Mouse (Mus musculus) liver, embryonic 11.5 days (tissue): ENCODE data around the gene Wdr24. TPM values are rescaled to one million over a fixed set of nuclear protein-coding genes. Genes with fewer than 3 reads are reported as not detected.

ENCODE experiments used
- ATAC-seq: fragments of 200-750 bp; cut with Nextera tagmentation; replicated peaks from 2 replicates; pipeline ENCODE4 v1.8.0; 2017; ENCODE audit warnings: moderate number of reproducible peaks, mild to moderate bottlenecking, moderate TSS enrichment, moderate library complexity; ENCODE audit not compliant: low FRiP score
- DNase-seq: peaks from one replicate; pipeline ENCODE4 v3.0.0-alpha.2; 2017; ENCODE audit warnings: low spot score
- H3K27ac ChIP-seq: fragments of 300-500 bp; sonication (generic); 2 replicates; pipeline ENCODE4 v1.5.1; 2014; ENCODE audit warnings: mild to moderate bottlenecking, low read depth, low read length, control low read depth
- H3K27me3 ChIP-seq: fragments of 300-500 bp; sonication (generic); replicated peaks from 2 replicates; pipeline ENCODE4 v1.6.1; 2014; ENCODE audit warnings: low read length, mixed read lengths; ENCODE audit not compliant: control insufficient read depth, insufficient read depth
- H3K36me3 ChIP-seq: fragments of 300-500 bp; sonication (generic); 2 replicates; pipeline ENCODE4 v1.6.1; 2014; ENCODE audit warnings: mild to moderate bottlenecking, low read length, moderate library complexity, mixed read lengths; ENCODE audit not compliant: control insufficient read depth, insufficient read depth
- H3K4me1 ChIP-seq: fragments of 300-500 bp; sonication (generic); replicated peaks from 2 replicates; pipeline ENCODE4 v1.6.1; 2014; ENCODE audit warnings: low read length, mixed read lengths; ENCODE audit not compliant: control insufficient read depth, insufficient read depth
- H3K4me2 ChIP-seq: fragments of 300-500 bp; sonication (generic); 2 replicates; pipeline ENCODE4 v1.6.1; 2014; ENCODE audit warnings: mild to moderate bottlenecking, control low read depth, moderate library complexity
- H3K4me3 ChIP-seq: fragments of 300-500 bp; sonication (generic); 2 replicates; pipeline ENCODE4 v1.5.1; 2014; ENCODE audit warnings: low read depth, low read length, control low read depth
- H3K9ac ChIP-seq: fragments of 300-500 bp; sonication (generic); 2 replicates; pipeline ENCODE4 v1.6.1; 2014; ENCODE audit warnings: low read depth, low read length, control low read depth
- H3K9me3 ChIP-seq: fragments of 300-500 bp; sonication (generic); 2 replicates; pipeline ENCODE4 v1.6.1; 2016; ENCODE audit warnings: low read length, inconsistent platforms, mixed read lengths; ENCODE audit not compliant: control insufficient read depth
- WGBS: fragments of 180-500 bp; shearing (Covaris S2); extraction: QIAGEN DNeasy Blood & Tissue Kit; methylation state at CpG from one replicate; pipeline ENCODE4 v1.1.7; 2014; 5-methylcytosine and 5-hydroxymethylcytosine counted together
- polyA plus RNA-seq: library from polyadenylated mRNA; unstranded; fragments of >200 nt; fragmentation: Nextera tagmentation; extraction: Ambion mirVana; gene quantifications from 2 replicates; pipeline ENCODE4 v1.2.1, GENCODE M21; 2014

Wdr24 gene
- polyA plus RNA-seq, 1 experiment from 2014 or later = 29.8 TPM

DNA sequence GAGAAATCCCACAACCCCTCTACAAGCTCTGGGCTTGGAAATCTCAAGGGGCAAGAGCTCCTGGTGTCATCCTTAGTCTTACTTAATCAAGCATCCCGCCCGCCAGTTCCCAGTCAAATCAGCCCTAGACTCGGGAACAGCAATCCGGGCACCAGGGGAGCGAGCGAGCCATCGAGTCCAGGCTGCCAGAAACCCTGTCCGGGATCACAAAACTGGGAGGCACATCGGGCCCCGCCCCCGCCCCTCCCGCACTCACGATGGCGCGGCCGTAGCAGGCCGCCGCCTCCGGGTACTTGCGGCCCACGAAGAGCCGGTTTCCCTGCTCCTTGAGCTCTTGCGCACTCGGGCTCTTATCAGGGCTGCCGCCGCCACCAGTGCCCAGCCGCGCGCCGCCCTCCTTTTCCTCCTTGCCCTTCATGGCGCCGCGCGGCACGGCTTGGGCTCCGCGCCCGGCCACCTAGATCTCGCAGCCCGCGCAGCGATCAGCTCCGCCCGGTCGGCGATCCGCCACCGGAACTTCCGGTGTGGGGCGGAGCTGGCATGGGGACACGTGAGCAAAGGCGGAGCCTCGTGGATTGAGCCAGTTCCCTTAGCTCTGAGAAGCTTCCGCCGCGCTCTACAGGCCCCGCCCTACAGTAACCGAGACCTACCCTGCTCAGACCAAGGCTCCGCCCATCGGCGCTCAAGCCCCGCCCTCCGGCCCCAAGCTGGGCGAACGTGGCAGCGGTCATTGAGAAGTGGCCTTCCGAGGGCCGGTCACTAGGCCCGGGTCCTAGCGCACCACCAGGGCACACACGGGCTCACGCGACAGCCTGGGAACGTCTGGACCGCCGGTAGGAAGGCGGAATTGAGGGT is 9.2 kb downstream of the Wdr24 start:
- peaks cover 35% of the 10 kb centered on the region for H3K36me3 ChIP-seq
- H3K9ac ChIP-seq = peak overlapping the region; percentile 88
- peak; percentile 99 for DNase-seq
- under 1% methylated on average over 77 of the region's 77 CpGs for WGBS
- peaks cover 62% of the 10 kb centered on the region for H3K4me1 ChIP-seq
- H3K4me3 ChIP-seq = peak overlapping the region; percentile 85
- H3K27me3 ChIP-seq = no peaks in the 10 kb centered on the region
- peak overlapping the region; percentile 99 for H3K4me2 ChIP-seq
- peak overlapping the region; percentile 97 for H3K27ac ChIP-seq
- H3K9me3 ChIP-seq = no peaks in the 10 kb centered on the region
- ATAC-seq = peak; percentile 90

DNA sequence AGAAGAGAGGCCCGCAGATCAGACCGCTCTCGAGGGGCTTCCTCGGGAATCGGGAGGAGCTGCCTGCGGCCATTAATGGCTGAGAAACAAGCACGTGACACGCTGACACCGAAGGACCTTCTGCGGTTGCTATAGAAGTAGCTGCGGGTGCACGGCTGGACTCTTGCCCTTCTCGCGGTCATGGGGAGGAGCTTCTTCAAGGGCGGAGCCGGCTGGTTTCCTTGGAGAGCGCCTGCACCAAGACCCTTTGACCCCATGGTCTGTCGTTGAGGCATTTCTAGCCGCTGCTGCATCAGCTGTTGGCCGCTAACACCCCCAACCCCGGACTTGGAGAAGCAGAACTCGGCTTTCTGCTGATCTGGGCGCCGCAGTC is 9.8 kb downstream of the Wdr24 start, which contains the start of gene Stub1:
Stub1 (minus strand) TSS at position 114 of the 373 bp plus-strand sequence.
- peaks cover 32% of the 10 kb centered on the region for H3K36me3 ChIP-seq
- peaks cover 64% of the 10 kb centered on the region for H3K4me1 ChIP-seq
- peak within 1 kb of the TSS; percentile 97 for H3K27ac ChIP-seq
- WGBS = under 1% methylated on average over 24 of the region's 24 CpGs
- peak within 1 kb of the TSS; percentile 85 for H3K4me3 ChIP-seq
- H3K27me3 ChIP-seq = no peaks in the 10 kb centered on the region
- H3K9ac ChIP-seq = peak within 1 kb of the TSS; percentile 88
- H3K9me3 ChIP-seq = no peaks in the 10 kb centered on the region
- no peak for DNase-seq
- peak; percentile 50 for ATAC-seq
- peak within 1 kb of the TSS; percentile 99 for H3K4me2 ChIP-seq

DNA sequence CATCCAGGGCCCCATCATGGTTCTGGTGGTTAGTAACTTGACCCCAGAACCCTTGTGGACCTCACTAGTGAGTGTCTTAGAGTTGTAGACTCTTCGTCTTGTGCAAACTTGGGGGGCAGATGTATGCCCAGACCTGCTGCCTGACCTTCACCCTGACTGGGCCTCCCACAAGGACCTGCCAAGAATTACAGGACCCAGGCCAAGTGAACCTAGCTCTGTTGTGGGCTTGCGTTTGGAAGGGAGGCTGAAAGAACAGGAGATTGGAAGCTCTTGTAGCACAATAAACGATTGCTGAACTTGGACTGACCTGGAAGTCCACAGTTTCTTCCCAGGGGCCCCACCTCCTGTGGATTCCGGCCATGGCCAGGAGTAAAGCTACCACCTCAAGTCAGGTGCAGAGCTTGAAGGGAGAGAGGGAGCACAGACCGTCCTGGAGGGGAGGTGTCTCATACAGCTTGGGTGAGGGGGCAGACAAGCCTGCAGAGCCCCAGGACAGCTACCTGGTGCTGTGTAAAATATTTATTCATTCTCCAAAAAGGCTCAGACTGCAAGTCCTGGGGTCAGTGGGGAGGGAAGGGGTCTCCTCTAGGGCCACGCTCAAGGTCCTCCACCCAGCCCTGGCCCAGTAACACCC is 10.7 kb downstream of the Wdr24 start:
- DNase-seq = no peak
- Histone ChIP-seq H3K27ac (peak overlapping the region; percentile 97), H3K4me3 (peak overlapping the region; percentile 85), H3K9ac (peak overlapping the region; percentile 88), H3K27me3 (no peaks in the 10 kb centered on the region), H3K9me3 (no peaks in the 10 kb centered on the region), H3K4me1 (peaks cover 61% of the 10 kb centered on the region), H3K4me2 (peak overlapping the region; percentile 99), H3K36me3 (peaks cover 33% of the 10 kb centered on the region)
- WGBS = 42% methylated on average over 6 of the region's 6 CpGs
- ATAC-seq = no peak

DNA sequence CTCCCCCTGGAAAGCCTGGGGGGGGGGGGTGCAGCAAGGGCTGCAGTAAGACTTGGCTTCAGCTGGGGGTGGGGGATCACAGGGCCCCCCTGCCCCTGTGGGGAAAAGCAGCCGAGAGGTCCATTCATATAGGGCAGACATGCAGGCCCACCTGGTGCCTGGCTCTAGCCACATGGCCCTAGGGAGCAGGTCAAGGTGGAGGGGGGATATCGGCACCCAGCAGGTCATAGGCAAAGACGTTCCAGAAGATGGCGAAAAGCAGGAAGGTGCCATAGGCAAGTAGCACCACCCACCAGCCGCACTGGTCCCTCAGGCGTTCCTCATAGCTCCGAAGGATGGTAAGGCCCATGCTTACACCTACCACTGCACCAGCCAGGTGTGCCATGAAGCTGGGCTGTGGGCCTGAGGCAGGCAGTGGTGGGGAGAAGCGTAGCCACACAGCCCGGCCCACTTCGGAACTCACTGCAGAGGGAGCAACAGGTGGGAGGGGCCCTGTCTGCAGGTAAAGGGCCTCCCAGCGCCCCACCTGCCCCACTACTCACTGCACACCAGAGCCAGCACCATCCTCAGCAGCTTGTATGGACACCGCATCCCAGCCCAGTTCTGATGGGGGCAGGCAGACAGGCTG is 11.3 kb downstream of the Wdr24 start:
- WGBS = 91% methylated on average over 12 of the region's 12 CpGs
- Histone ChIP-seq H3K9me3 (no peaks in the 10 kb centered on the region), H3K4me2 (peak overlapping the region; percentile 99), H3K27ac (no peak overlapping the region), H3K4me3 (peak overlapping the region; percentile 85), H3K4me1 (peaks cover 60% of the 10 kb centered on the region), H3K27me3 (no peaks in the 10 kb centered on the region), H3K9ac (peak overlapping the region; percentile 88), H3K36me3 (peaks cover 38% of the 10 kb centered on the region)
- no peak for ATAC-seq
- DNase-seq = no peak

DNA sequence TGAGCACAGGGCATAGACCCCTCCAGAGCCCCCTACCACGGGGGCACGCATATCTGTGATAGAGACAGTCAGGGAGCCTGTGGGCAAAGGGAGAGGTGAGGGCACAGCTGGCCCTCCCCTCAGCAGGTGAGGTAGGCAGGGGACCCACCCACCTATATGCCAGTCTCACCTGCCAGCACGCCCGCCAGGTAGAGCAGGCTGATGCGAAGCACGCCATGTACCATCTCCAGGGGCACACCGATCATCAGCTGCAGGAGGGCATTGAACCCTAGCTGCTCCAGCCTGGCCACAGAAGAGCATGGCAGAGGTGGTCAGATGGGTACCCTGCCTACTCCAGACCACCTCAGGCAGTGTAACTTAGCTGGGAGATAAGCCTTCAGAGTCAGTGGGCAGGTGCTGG is 11.9 kb downstream of the Wdr24 start:
- peak overlapping the region; percentile 99; the same call in 1 of the 2 replicates for H3K4me2 ChIP-seq
- no peak overlapping the region for H3K9ac ChIP-seq
- WGBS = 92% methylated on average over 7 of the region's 7 CpGs

DNA sequence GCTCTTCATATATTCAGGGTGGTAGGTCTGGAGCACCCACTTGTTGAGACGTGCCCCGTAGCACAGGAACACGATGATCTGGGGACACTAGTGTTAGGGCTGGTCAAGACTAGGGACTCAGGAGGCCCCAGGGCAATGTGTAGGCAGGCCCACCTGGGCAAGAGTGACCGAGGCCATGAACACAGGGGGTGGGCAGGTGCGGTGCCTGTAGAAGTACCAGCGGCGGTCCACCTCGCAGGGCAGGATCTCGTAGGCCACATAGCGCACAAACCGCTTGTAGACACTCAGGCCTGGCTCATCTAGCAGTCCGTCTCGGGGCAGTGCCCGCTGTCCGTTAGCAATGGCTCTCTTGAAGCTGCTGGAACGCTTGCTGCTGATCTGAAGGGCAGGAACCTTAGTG is 12.4 kb downstream of the Wdr24 start:
- DNase-seq (no peak), ATAC-seq (no peak)
- no peak overlapping the region for H3K27ac ChIP-seq
- peaks cover 51% of the 10 kb centered on the region for H3K4me1 ChIP-seq
- H3K9me3 ChIP-seq = no peaks in the 10 kb centered on the region
- no peak overlapping the region for H3K9ac ChIP-seq
- peaks cover 36% of the 10 kb centered on the region for H3K36me3 ChIP-seq
- no peak overlapping the region; the same call in none of the 2 replicates for H3K4me2 ChIP-seq
- WGBS = 93% methylated on average over 16 of the region's 16 CpGs
- no peaks in the 10 kb centered on the region for H3K27me3 ChIP-seq
- H3K4me3 ChIP-seq = no peak overlapping the region; the same call in 1 of the 2 replicates

More for the DNA sequence above, 11.9 kb downstream of the Wdr24 start:
- no peak for ATAC-seq
- Histone ChIP-seq H3K9me3 (no peaks in the 10 kb centered on the region), H3K4me1 (peaks cover 54% of the 10 kb centered on the region), H3K27me3 (no peaks in the 10 kb centered on the region), H3K36me3 (peaks cover 36% of the 10 kb centered on the region), H3K27ac (no peak overlapping the region), H3K4me3 (no peak overlapping the region)
- no peak for DNase-seq

DNA sequence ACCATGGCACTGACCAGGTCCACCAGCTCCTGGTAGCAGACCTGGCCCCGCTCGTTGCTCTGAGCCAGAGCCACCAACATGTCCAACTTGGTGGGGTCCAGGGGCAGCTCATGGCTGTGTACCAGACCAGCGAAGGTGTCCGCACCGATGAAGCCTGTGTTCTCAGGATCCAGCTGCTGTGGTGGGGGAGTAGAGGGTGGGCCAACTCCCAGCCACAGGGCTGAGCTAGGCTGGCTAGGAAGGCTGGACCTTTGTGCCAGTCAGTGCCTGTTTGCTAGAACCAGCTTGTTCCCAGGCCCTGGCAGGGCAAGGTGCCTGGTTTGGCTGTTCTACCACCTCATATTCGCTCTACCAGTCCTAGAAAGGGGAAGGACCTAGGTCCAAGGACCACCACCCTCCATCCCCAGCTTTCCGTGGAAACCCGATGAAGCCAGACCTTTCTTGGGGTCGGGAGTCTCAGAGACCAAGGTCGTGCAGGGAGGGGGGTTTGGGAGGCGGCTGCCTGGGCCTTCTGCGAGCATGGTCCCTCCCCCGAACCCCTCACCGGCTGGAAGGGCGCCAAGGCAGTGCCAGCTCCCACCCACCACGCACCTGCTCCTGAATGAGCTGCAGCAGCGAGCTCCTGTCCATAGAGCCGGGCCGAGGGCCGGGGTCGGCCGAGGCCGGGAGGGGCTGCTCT is 13.1 kb downstream of the Wdr24 start:
- H3K27me3 ChIP-seq = no peaks in the 10 kb centered on the region
- peak overlapping the region; percentile 40 for H3K4me3 ChIP-seq
- DNase-seq (no peak), ATAC-seq (no peak)
- H3K9me3 ChIP-seq = no peaks in the 10 kb centered on the region
- peaks cover 36% of the 10 kb centered on the region for H3K36me3 ChIP-seq
- peak overlapping the region; percentile 77 for H3K4me2 ChIP-seq
- WGBS = 24% methylated on average over 23 of the region's 23 CpGs
- peaks cover 44% of the 10 kb centered on the region for H3K4me1 ChIP-seq
- peak overlapping the region; percentile 58 for H3K9ac ChIP-seq
- peak overlapping the region; percentile 8; the same call in 1 of the 2 replicates for H3K27ac ChIP-seq

DNA sequence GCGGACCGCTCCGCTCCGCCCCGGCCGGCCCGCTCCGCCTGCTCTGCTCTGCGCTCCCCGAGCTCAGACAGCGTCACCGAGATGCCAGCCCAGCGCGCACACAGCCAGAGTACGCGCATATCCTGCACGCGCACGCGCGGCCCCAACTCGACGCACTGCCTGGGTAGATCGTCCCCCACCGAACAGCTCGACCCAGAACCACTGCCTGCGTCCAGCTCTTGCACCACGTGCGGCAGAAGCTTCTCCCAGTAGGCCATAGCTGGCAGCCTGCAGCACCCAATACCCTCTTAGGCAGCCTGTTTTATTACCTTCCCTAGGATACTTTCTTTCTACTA is 13.6 kb downstream of the Wdr24 start, which contains the start of gene Rhbdl1:
Rhbdl1 (minus strand) TSS at position 220 of the 335 bp plus-strand sequence.
- WGBS = 7% methylated on average over 29 of the region's 29 CpGs
- peak within 1 kb of the TSS; percentile 8; the same call in 1 of the 2 replicates for H3K27ac ChIP-seq
- no peaks in the 10 kb centered on the region for H3K27me3 ChIP-seq
- no peaks in the 10 kb centered on the region for H3K9me3 ChIP-seq
- DNase-seq = peak; percentile 71
- peak within 1 kb of the TSS; percentile 58 for H3K9ac ChIP-seq
- peak within 1 kb of the TSS; percentile 77 for H3K4me2 ChIP-seq
- H3K4me3 ChIP-seq = peak within 1 kb of the TSS; percentile 40
- peaks cover 39% of the 10 kb centered on the region for H3K4me1 ChIP-seq
- H3K36me3 ChIP-seq = peaks cover 37% of the 10 kb centered on the region
- ATAC-seq = no peak
